Mouse (Mus musculus) gastrocnemius, adult 18-20 months (tissue): Measurements from ENCODE around the gene Cxcl5. TPM values are rescaled to one million over a fixed set of nuclear protein-coding genes. Genes with fewer than 3 reads are reported as not detected.
"Not testable (repeated sequence)": the region's sequence is repeated elsewhere in the genome, so short reads cannot be mapped to it uniquely, and the experiment has no call there.

ENCODE experiments used
- DNase-seq: peaks from one replicate; pipeline ENCODE4 v3.0.0; 2021; ENCODE audit warnings: low spot score
- microRNA-seq: library from miRNA; unstranded; fragments of <30 nt; microRNA quantifications from one replicate; pipeline ENCODE4 v1.2.0, GENCODE M21; 2021
- total RNA-seq, 2 experiments: library from RNA; stranded (reverse); gene quantifications; 2 replicates each; pipeline ENCODE4 v1.2.3; 2021

Cxcl5 gene
- total RNA-seq, 2 experiments from 2014 or later, result not detected

- DNase-seq, result no peak
Measured at GRCm38 (mm10) chr5:90783697-90784096, 24.5 kb downstream of the Cxcl5 start.

DNA sequence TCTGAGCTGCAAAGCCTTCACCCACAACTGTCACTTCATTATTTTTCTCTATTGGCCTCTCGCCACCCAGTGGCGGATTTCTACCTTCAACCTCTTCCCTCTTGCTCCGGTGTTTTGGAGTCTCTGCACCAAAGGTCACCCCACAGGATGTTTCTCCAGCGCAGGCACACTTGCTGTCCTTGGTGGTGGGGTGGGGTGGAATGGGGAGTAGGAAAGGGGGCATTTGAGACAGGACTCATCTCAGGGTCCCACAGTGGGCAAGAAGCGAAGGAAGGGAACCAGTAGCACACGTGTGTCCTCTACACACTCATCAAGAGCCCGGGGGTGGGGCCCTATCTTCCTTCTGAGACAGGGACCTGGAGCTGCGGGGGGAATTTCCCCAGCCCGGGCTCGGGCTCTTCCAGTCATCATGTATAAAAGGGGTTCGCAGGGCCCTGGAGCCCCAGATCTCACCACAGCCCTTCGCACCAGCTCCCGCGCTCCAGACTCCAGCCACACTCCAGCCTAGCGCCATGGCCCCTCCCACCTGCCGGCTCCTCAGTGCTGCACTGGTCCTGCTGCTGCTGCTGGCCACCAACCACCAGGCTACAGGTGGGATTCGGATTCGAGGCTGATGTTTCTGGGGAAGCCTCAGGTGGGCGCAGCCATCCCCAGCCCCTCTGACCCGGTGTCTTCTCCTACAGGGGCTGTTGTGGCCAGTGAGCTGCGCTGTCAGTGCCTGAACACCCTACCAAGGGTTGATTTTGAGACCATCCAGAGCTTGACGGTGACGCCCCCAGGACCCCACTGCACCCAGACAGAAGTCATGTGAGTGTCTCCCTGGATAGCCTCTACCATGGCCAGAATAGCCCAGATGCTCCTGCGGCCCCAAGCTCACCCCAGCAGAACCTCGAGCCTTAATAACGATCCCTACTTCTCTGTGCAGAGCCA lies 26.8 kb downstream of the Cxcl5 start, which contains the start of gene Cxcl3:
Gene Cxcl3 (plus strand): TSS at position 445 of the 930 bp plus-strand sequence.
- DNase-seq, result no peak

- DNase-seq, result no peak
Measured at GRCm38 (mm10) chr5:90788114-90788513, 29.0 kb downstream of the Cxcl5 start.

DNA sequence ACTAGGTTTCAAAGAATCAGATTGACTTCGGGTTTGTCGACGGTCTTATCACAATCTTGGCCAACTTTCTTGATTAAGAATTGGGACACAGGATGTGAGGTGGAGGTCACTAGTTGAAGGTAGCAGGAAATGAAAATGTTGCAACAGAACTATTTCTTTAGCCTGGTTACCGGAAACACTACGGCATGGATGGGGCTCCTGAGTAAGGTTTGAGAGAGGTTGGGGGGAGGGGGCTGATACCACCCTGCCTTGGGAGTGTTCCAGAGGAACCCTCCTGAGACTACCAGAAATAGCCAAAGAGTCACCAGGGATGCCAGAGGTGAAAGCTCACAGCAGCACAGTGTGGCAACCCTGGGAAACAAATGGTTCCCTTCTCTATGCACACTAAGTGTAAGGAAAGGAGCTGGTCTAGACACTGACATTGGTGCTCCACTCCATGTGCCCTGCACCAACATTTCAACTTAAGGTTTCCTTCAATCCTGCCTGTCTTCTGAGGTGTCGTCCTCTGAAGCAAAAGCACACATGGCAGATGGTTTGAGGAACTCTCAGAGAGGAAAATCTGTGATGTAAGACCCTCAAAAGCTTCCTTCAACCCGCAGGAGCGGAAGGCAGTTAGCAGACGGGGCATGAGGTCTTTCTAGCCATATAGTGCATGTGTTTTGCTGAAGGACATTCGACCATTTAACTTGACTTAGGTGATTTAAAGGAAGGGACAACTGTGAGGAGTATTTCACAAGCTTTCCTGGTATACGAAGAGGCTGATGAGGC lies 30.3 kb downstream of the Cxcl5 start:
- DNase-seq, result no peak

- DNase-seq, result no peak
Measured at GRCm38 (mm10) chr5:90790074-90790502, 30.9 kb downstream of the Cxcl5 start.

DNA sequence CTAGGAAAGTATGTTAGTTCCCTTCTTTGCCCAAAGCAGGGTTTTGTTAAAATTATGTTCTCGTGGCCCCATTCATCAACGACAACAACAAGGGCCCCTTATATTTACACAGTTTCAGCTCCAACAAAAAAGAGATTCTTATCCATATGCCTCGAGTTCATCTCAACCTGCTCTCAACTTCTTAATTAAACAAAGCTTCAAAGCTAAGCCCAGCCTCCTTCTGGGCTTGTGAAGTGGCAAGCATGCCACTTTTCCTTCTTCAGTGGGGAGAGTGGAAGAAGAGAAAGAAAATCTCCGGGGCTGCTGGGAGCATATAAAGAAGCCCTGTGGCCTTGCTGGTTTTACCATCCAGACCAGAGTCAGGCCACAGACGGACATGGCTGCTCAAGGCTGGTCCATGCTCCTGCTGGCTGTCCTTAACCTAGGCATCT lies 35.0 kb downstream of the Cxcl5 start, which contains the start of gene Cxcl15:
Gene Cxcl15 (plus strand): TSS at position 340 of the 431 bp plus-strand sequence.
- no peak for DNase-seq

DNA sequence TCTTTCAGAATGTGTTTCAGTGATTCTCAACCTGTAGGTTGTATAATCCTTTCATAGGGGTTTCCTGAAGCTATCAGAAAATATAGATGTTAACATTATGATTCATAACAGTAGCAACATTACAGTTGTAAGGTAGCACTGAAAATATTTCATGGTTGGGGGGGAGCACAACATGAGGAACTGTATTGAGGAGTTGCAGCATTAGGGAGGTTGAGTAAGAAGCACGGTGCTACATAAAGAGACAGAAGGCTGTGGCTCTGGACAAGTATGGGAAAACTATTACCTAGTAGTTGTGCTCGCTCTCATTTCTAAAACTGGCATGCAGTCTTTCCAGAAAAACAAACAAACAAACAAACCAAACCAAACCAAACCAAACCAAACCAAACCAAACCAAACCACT lies 36.2 kb downstream of the Cxcl5 start:
- not testable (repeated sequence) for DNase-seq

- DNase-seq, result no peak
Measured at GRCm38 (mm10) chr5:90804574-90804973, 45.4 kb downstream of the Cxcl5 start.

DNA sequence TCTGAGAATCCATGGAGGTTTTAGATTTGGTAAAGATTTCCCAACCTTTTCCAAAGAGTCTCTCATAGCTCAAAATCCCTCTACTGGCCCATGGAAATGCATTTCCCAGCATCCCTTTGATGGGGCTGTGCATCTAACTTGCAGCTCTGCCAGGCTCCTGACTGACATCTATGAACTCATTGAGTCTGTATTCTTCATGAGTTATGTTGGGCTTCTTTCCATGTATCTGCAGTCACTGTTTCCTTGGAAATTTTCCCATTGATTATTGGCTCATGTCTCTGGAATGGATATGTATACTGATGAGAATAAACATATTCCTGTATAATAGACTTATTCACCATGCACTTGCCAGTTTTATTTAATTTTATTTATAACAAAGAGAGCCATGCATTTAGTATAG lies 46.9 kb downstream of the Cxcl5 start:
- no peak for DNase-seq

DNA sequence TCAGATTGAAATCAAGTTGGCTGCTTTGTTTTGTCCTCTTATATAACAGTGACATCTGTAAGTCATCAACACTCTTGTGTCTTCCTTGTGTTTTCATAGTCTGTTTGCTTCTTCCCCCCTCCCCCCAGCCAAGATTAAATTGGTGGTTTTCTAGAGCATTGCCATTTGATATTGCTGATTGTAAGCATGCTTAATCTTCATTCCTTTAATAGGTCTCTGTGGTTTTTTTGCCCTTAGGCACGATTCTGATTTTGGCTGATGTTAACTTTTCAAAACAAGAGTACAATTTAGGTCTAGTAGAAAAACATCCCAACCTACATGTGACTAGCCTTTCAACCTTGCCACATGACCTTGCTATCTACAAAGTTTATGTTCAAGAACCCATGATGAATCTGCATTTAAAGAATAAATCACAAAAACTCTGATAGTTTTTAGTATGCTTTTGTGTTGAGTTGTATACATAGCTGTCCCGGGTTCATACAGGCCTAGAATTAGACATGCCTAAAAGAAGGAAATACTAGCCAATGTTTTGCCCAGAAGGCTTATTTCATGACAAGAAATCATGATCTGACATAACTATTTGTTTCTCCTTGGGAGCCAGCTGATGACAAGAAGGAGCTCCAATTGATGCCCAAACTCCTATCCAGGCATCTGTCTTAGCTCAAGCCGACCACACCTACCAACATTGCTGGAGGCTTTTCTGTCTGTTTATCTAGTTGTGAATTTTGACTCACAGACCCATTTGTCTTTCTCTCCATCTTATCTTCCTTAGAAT lies 48.2 kb downstream of the Cxcl5 start:
- DNase-seq, result no peak

Small RNA genes lying within 50 kb of the gene (microRNA-seq; reads per million reads assigned to microRNA genes)
- gene Gm24322, result not detected

Other genes with a start within 250 kb of the Cxcl5 start
- gene Afm, start 240.4 kb upstream of the Cxcl5 start, total RNA-seq, result under 1 TPM in 1 of 2 experiments, not detected in 1; 0.17 TPM
- gene 5830473C10Rik, start 198.3 kb upstream of the Cxcl5 start, total RNA-seq, result not detected
- gene Rassf6, start 118.7 kb upstream of the Cxcl5 start, total RNA-seq, result not detected
- under 1 TPM; 0.21 to 0.28 TPM for gene Ppbp, start 9.2 kb downstream of the Cxcl5 start, total RNA-seq
- gene Pf4, start 13.1 kb downstream of the Cxcl5 start, total RNA-seq, result 10 to 100 TPM in 1 of 2 experiments, 1 to 10 TPM in 1; 5.6 to 15.2 TPM
- gene Cxcl3, start 26.7 kb downstream of the Cxcl5 start, total RNA-seq, result not detected
- gene Cxcl15, start 35.2 kb downstream of the Cxcl5 start, total RNA-seq, result not detected
- gene Cxcl1, start 131.9 kb downstream of the Cxcl5 start, total RNA-seq, result under 1 TPM in 1 of 2 experiments, not detected in 1; 0.25 TPM
- gene Cxcl2, start 144.5 kb downstream of the Cxcl5 start, total RNA-seq, result not detected
- gene Mthfd2l, start 171.8 kb downstream of the Cxcl5 start, total RNA-seq, result 1 to 10 TPM; 5.7 to 6.9 TPM